Mouse (Mus musculus): ENCODE data around the gene Gm17571.

DNA sequence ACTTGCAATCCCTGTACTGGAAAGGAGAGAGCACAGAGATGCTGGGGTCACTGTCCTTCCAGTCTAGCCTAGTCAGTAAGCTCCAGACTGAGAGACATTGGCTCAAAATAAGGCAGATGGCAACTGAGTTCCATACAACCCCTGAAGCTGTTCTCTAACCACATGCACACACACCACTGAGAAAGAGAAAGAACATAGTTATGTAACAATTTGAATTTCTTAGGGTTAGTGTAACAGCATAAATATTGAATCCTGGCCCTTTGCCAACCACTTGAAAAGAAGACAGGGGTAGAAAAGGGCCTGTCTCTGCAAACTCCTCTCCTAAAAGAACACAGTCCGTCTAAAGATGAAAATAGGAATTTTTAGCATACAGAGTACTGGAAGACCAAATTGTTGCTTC lies 12.8 kb upstream of the Gm17571 start:
- no peak for TF ChIP-seq POLR2A (IDR thresholded peaks at IDR 0.05; ENCODE audit: insufficient read depth, low read depth, low read length)
- TF ChIP-seq EP300 (IDR thresholded peaks at IDR 0.05; ENCODE audit: insufficient read depth, low read depth, low read length), result no peak
- no peak for TF ChIP-seq CTCF (IDR thresholded peaks at IDR 0.05)
